Mouse (Mus musculus) liver, adult 2 months (tissue): ENCODE measurements around the gene Glb1l.

ENCODE experiments used
- CTCF ChIP-seq: fragments of 200-500 bp; IDR thresholded peaks from 2 replicates; pipeline ENCODE4 v1.5.1; 2011; ENCODE audit warnings: low read depth, low read length, control low read depth
- POLR2A ChIP-seq: fragments of 200-500 bp; IDR thresholded peaks from 2 replicates; pipeline ENCODE4 v1.6.1; 2011; ENCODE audit warnings: low read length, control low read depth; ENCODE audit not compliant: insufficient read depth; ENCODE audit errors: extremely low read depth

GRCm38 (mm10) chr1:75230335-75230994 is 19.9 kb upstream of the Glb1l start:
- no peak for TF ChIP-seq CTCF
- TF ChIP-seq POLR2A: no peak
